Mouse (Mus musculus): ENCODE data around the gene Rps25. TPM values are rescaled to one million over a fixed set of nuclear protein-coding genes. Genes with fewer than 3 reads are reported as not detected.
A peak's percentile ranks its signal among the peaks of the same experiment; 100 is the strongest.

Gene Rps25
- polyA plus RNA-seq, 1 experiment, result 4,348 TPM

- Histone ChIP-seq H3K36me3 (ENCODE audit: control insufficient read depth, insufficient read depth, low read length, poor library complexity, severe bottlenecking) (peaks cover 79% of the 10 kb centered on the region), H3K4me1 (ENCODE audit: control insufficient read depth, insufficient read depth, low read length) (no peaks in the 10 kb centered on the region), H3K27ac (ENCODE audit: insufficient read depth, low read length) (no peak overlapping the region), H3K9ac (ENCODE audit: low read depth, poor library complexity, severe bottlenecking) (no peak overlapping the region), H3K4me3 (ENCODE audit: low read depth, low read length) (no peak overlapping the region), H3K9me3 (replicated peaks; ENCODE audit: control insufficient read depth, insufficient read depth, low read length, poor library complexity, severe bottlenecking) (no peaks in the 10 kb centered on the region), H3K27me3 (ENCODE audit: control insufficient read depth, insufficient read depth, low read length, poor library complexity, severe bottlenecking) (no peaks in the 10 kb centered on the region)
- no peak for TF ChIP-seq CTCF (IDR thresholded peaks at IDR 0.05; ENCODE audit: low read depth, low read length)
- TF ChIP-seq POLR2A (IDR thresholded peaks at IDR 0.05; ENCODE audit: insufficient read depth, low read length), result no peak
- TF ChIP-seq EP300 (IDR thresholded peaks at IDR 0.05; ENCODE audit: insufficient read depth, low read depth, low read length), result no peak
Measured at GRCm38 (mm10) chr9:44387221-44387620, 19.7 kb upstream of the Rps25 start.

- no peak overlapping the region for H3K4me3 ChIP-seq (ENCODE audit: low read depth, low read length)
- no peaks in the 10 kb centered on the region for H3K27me3 ChIP-seq (ENCODE audit: control insufficient read depth, insufficient read depth, low read length, poor library complexity, severe bottlenecking)
- H3K4me1 ChIP-seq (ENCODE audit: control insufficient read depth, insufficient read depth, low read length), result no peaks in the 10 kb centered on the region
- peaks cover 63% of the 10 kb centered on the region for H3K36me3 ChIP-seq (ENCODE audit: control insufficient read depth, insufficient read depth, low read length, poor library complexity, severe bottlenecking)
- H3K9ac ChIP-seq (ENCODE audit: low read depth, poor library complexity, severe bottlenecking), result no peak overlapping the region
- no peaks in the 10 kb centered on the region for H3K9me3 ChIP-seq (replicated peaks; ENCODE audit: control insufficient read depth, insufficient read depth, low read length, poor library complexity, severe bottlenecking)
- H3K27ac ChIP-seq (ENCODE audit: insufficient read depth, low read length), result no peak overlapping the region
- no peak for TF ChIP-seq EP300 (IDR thresholded peaks at IDR 0.05; ENCODE audit: insufficient read depth, low read depth, low read length)
- peak; percentile 89 for TF ChIP-seq CTCF (IDR thresholded peaks at IDR 0.05; ENCODE audit: low read depth, low read length)
Measured at GRCm38 (mm10) chr9:44389273-44389672, 17.7 kb upstream of the Rps25 start.

- Histone ChIP-seq H3K27me3 (ENCODE audit: control insufficient read depth, insufficient read depth, low read length, poor library complexity, severe bottlenecking) (no peaks in the 10 kb centered on the region), H3K27ac (ENCODE audit: insufficient read depth, low read length) (no peak overlapping the region), H3K9ac (ENCODE audit: low read depth, poor library complexity, severe bottlenecking) (no peak overlapping the region), H3K4me1 (ENCODE audit: control insufficient read depth, insufficient read depth, low read length) (no peaks in the 10 kb centered on the region), H3K9me3 (replicated peaks; ENCODE audit: control insufficient read depth, insufficient read depth, low read length, poor library complexity, severe bottlenecking) (no peaks in the 10 kb centered on the region), H3K4me3 (ENCODE audit: low read depth, low read length) (no peak overlapping the region), H3K36me3 (ENCODE audit: control insufficient read depth, insufficient read depth, low read length, poor library complexity, severe bottlenecking) (peaks cover 45% of the 10 kb centered on the region)
- TF ChIP-seq CTCF (IDR thresholded peaks at IDR 0.05; ENCODE audit: low read depth, low read length) (peak; percentile 70), EP300 (IDR thresholded peaks at IDR 0.05; ENCODE audit: insufficient read depth, low read depth, low read length) (no peak)
Measured at GRCm38 (mm10) chr9:44391466-44391865, 15.5 kb upstream of the Rps25 start.

- no peaks in the 10 kb centered on the region for H3K27me3 ChIP-seq (ENCODE audit: control insufficient read depth, insufficient read depth, low read length, poor library complexity, severe bottlenecking)
- no peaks in the 10 kb centered on the region for H3K36me3 ChIP-seq (ENCODE audit: control insufficient read depth, insufficient read depth, low read length, poor library complexity, severe bottlenecking)
- no peaks in the 10 kb centered on the region for H3K9me3 ChIP-seq (replicated peaks; ENCODE audit: control insufficient read depth, insufficient read depth, low read length, poor library complexity, severe bottlenecking)
- no peaks in the 10 kb centered on the region for H3K4me1 ChIP-seq (ENCODE audit: control insufficient read depth, insufficient read depth, low read length)
- no peak within 1 kb of the TSS for H3K27ac ChIP-seq (ENCODE audit: insufficient read depth, low read length)
- TF ChIP-seq EP300 (IDR thresholded peaks at IDR 0.05; ENCODE audit: insufficient read depth, low read depth, low read length), result 0 out of 2 replicates have a peak, but pooled peaks have one; percentile 25
- no peak for TF ChIP-seq POLR2A (IDR thresholded peaks at IDR 0.05; ENCODE audit: insufficient read depth, low read length)
- H3K4me3 ChIP-seq (ENCODE audit: low read depth, low read length), result peak within 1 kb of the TSS; percentile 85
- peak within 1 kb of the TSS; percentile 56 for H3K9ac ChIP-seq (ENCODE audit: low read depth, poor library complexity, severe bottlenecking)
Measured at GRCm38 (mm10) chr9:44396684-44397411, 10.1 kb upstream of the Rps25 start, which contains the start of gene Slc37a4. Slc37a4 (plus strand) TSS chr9:44396852.

GRCm38 (mm10) chr9:44398087-44398486 lies 8.9 kb upstream of the Rps25 start:
- no peak overlapping the region for H3K27ac ChIP-seq (ENCODE audit: insufficient read depth, low read length)
- TF ChIP-seq EP300 (IDR thresholded peaks at IDR 0.05; ENCODE audit: insufficient read depth, low read depth, low read length) (no peak), POLR2A (IDR thresholded peaks at IDR 0.05; ENCODE audit: insufficient read depth, low read length) (no peak), CTCF (IDR thresholded peaks at IDR 0.05; ENCODE audit: low read depth, low read length) (no peak)
- H3K36me3 ChIP-seq (ENCODE audit: control insufficient read depth, insufficient read depth, low read length, poor library complexity, severe bottlenecking), result 0 out of 2 replicates have a peak, but pooled peaks cover 4% of the 10 kb centered on the region
- no peak overlapping the region for H3K9ac ChIP-seq (ENCODE audit: low read depth, poor library complexity, severe bottlenecking)
- H3K4me1 ChIP-seq (ENCODE audit: control insufficient read depth, insufficient read depth, low read length), result no peaks in the 10 kb centered on the region
- H3K4me3 ChIP-seq (ENCODE audit: low read depth, low read length), result no peak overlapping the region
- no peaks in the 10 kb centered on the region for H3K27me3 ChIP-seq (ENCODE audit: control insufficient read depth, insufficient read depth, low read length, poor library complexity, severe bottlenecking)
- H3K9me3 ChIP-seq (replicated peaks; ENCODE audit: control insufficient read depth, insufficient read depth, low read length, poor library complexity, severe bottlenecking), result no peaks in the 10 kb centered on the region

- TF ChIP-seq POLR2A (IDR thresholded peaks at IDR 0.05; ENCODE audit: insufficient read depth, low read length), result no peak
- H3K9ac ChIP-seq (ENCODE audit: low read depth, poor library complexity, severe bottlenecking), result no peak overlapping the region
- H3K4me1 ChIP-seq (ENCODE audit: control insufficient read depth, insufficient read depth, low read length), result no peaks in the 10 kb centered on the region
- no peak overlapping the region for H3K4me3 ChIP-seq (ENCODE audit: low read depth, low read length)
- H3K27ac ChIP-seq (ENCODE audit: insufficient read depth, low read length), result no peak overlapping the region
- no peaks in the 10 kb centered on the region for H3K9me3 ChIP-seq (replicated peaks; ENCODE audit: control insufficient read depth, insufficient read depth, low read length, poor library complexity, severe bottlenecking)
- no peaks in the 10 kb centered on the region for H3K27me3 ChIP-seq (ENCODE audit: control insufficient read depth, insufficient read depth, low read length, poor library complexity, severe bottlenecking)
- H3K36me3 ChIP-seq (ENCODE audit: control insufficient read depth, insufficient read depth, low read length, poor library complexity, severe bottlenecking), result peaks cover 8% of the 10 kb centered on the region; the same call in 1 of the 2 replicates
Measured at GRCm38 (mm10) chr9:44398551-44398950, 8.4 kb upstream of the Rps25 start.
